Mouse (Mus musculus) MEL (cell line): ENCODE data around the gene Slc7a6.

Experiments used
- CTCF ChIP-seq, 3 experiments: IDR thresholded peaks in 2 of 3; conservative IDR thresholded peaks in 1 of 3; 2 replicates each; pipeline ENCODE4 v1.5.1; 2011 to 2012; ENCODE audit warnings: low read length in 3 of 3, low read depth in 2 of 3, mild to moderate bottlenecking in 2 of 3, improper control_type of control experiment in 1 of 3, inconsistent platforms in 1 of 3, mixed read lengths in 1 of 3, moderate library complexity in 1 of 3; ENCODE audit not compliant: control insufficient read depth in 1 of 3, insufficient read depth in 1 of 3, poor library complexity in 1 of 3, severe bottlenecking in 1 of 3
- E2F4 ChIP-seq: IDR thresholded peaks from 2 replicates; pipeline ENCODE4 v1.6.1; 2011; ENCODE audit warnings: low read depth, low read length, improper control_type of control experiment, borderline replicate concordance
- ETS1 ChIP-seq: IDR thresholded peaks from 2 replicates; pipeline ENCODE4 v1.6.1; 2012; ENCODE audit warnings: low read depth, mild to moderate bottlenecking, inconsistent platforms, low read length, improper control_type of control experiment, moderate library complexity
- KAT2A ChIP-seq: conservative IDR thresholded peaks from 2 replicates; pipeline ENCODE4 v1.6.1; 2012; ENCODE audit warnings: low read depth, low read length, improper control_type of control experiment, inconsistent platforms
- MAZ ChIP-seq: IDR thresholded peaks from 2 replicates; pipeline ENCODE4 v1.6.1; 2012; ENCODE audit warnings: low read depth, mild to moderate bottlenecking, inconsistent platforms, low read length, improper control_type of control experiment
- NRF1 ChIP-seq: IDR thresholded peaks from 2 replicates; pipeline ENCODE4 v1.6.1; 2014; ENCODE audit warnings: low read depth, mild to moderate bottlenecking, inconsistent platforms, low read length, improper control_type of control experiment, moderate library complexity; ENCODE audit not compliant: poor library complexity, insufficient read depth, severe bottlenecking
- POLR2A ChIP-seq, 2 experiments: IDR thresholded peaks; 2 replicates each; pipeline ENCODE4 v1.6.1; 2011 to 2012; ENCODE audit warnings: low read length in 2 of 2, mild to moderate bottlenecking in 2 of 2, control low read depth in 1 of 2, improper control_type of control experiment in 1 of 2, low read depth in 1 of 2, moderate library complexity in 1 of 2; ENCODE audit not compliant: control insufficient read depth in 1 of 2, insufficient read depth in 1 of 2, poor library complexity in 1 of 2
- RAD21 ChIP-seq: IDR thresholded peaks from 2 replicates; pipeline ENCODE4 v1.6.1; 2011; ENCODE audit warnings: mild to moderate bottlenecking, low read depth, low read length, improper control_type of control experiment
- TBP ChIP-seq: IDR thresholded peaks from 2 replicates; pipeline ENCODE4 v1.8.0; 2011; ENCODE audit warnings: low read depth, low read length, improper control_type of control experiment
- USF2 ChIP-seq, 2 experiments: IDR thresholded peaks; 2 replicates each; pipeline ENCODE4 v1.6.1; 2011 to 2012; ENCODE audit warnings: improper control_type of control experiment in 2 of 2, low read length in 2 of 2, borderline replicate concordance in 1 of 2, inconsistent platforms in 1 of 2, low read depth in 1 of 2, mild to moderate bottlenecking in 1 of 2; ENCODE audit not compliant: insufficient read depth in 1 of 2
- ZC3H11A ChIP-seq: IDR thresholded peaks from 2 replicates; pipeline ENCODE4 v1.6.1; 2012; ENCODE audit warnings: low read depth, mild to moderate bottlenecking, inconsistent platforms, low read length, improper control_type of control experiment

DNA sequence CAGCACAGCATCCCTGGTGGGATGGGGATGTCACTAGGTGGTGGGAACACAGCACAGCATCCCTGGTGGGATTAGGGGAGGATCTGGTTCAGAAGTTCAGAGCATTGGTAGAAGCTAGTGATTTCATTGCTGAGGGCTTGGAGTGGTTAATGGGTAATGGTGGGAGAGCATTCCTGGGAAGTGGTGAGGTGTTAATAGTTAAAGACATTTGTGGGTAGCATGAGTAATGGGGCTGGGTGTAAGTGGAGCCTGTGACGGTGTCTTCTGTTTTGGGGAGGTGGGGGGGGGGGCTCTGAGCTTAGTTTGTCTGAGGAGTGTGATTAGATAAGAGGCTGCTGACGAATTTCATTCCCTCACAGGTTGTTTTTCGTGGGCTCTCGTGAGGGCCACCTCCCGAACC, 25.4 kb downstream of the Slc7a6 start:
- TF ChIP-seq ETS1 (no peak), NRF1 (no peak), POLR2A (IDR thresholded peaks at IDR 0.05; ENCODE audit: control insufficient read depth in 1 of 2, insufficient read depth in 1 of 2, low read depth in 1 of 2, low read length in 2 of 2, poor library complexity in 1 of 2) (no peak), TBP (no peak), MAZ (no peak), CTCF (IDR thresholded peaks at IDR 0.05 in 2 of 3, conservative IDR thresholded peaks at IDR 0.05 in 1 of 3; ENCODE audit: control insufficient read depth in 1 of 3, insufficient read depth in 1 of 3, low read depth in 2 of 3, low read length in 3 of 3, poor library complexity in 1 of 3, severe bottlenecking in 1 of 3) (no peak), USF2 (IDR thresholded peaks at IDR 0.05; ENCODE audit: borderline replicate concordance in 1 of 2, insufficient read depth in 1 of 2, low read depth in 1 of 2, low read length in 2 of 2) (no peak), E2F4 (no peak), RAD21 (no peak), KAT2A (no peak), ZC3H11A (no peak)
